Mouse (Mus musculus) ES-E14 (cell line): ENCODE results near the gene Lhpp.

Experiments
- CHD2 ChIP-seq: IDR thresholded peaks from 2 replicates; pipeline ENCODE4 v1.6.1; 2014; ENCODE audit warnings: mild to moderate bottlenecking, low read depth, low read length, inconsistent platforms
- HCFC1 ChIP-seq: IDR thresholded peaks from 2 replicates; pipeline ENCODE4 v1.6.1; 2012; ENCODE audit warnings: low read length, inconsistent platforms, borderline replicate concordance; ENCODE audit not compliant: insufficient read depth
- MAFK ChIP-seq: IDR thresholded peaks from 2 replicates; pipeline ENCODE4 v1.6.1; 2014; ENCODE audit warnings: mild to moderate bottlenecking, low read depth, low read length, inconsistent platforms; ENCODE audit not compliant: insufficient read depth
- ZC3H11A ChIP-seq: IDR thresholded peaks from 2 replicates; pipeline ENCODE4 v1.6.1; 2012; ENCODE audit warnings: low read depth, mild to moderate bottlenecking, inconsistent platforms, low read length, borderline replicate concordance
- ZNF384 ChIP-seq: IDR thresholded peaks from 2 replicates; pipeline ENCODE4 v1.6.1; 2012; ENCODE audit warnings: low read depth, low read length, inconsistent platforms

DNA sequence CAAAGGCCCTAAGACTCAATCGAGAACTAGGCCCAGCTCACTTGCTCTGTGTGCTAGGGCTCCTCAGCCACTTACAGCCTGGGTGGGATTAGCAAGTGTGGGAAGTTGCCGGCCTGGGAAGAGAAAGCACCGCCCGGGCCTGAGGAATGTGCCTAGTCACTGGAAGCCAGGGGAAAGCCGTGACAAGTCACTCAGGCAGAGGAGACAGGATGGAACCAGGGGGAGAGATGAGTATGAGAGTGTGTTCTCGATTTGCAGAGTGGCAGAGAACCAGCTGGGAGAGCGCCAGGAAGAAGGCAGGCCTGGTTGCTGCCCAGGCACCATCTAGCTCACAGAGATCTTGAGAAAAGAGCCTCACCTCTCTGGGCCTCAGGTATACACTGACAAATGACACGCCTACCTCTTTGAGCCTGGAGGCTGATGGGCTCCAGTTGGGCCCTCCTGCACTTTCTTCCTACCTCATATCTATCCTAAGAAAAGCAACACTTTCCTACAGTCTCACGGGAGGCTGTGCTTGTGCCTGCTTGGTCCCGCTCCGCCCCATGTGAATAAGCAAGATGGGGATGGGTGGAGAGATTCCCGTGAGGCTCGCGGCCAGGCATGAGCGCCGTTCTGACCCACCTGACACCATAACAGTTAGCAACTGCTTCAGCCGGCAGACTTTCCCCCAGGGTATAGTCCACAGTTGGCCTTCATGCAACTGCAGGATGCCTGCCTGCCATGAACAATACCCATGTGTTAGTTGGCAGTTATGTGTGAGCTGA lies 125.8 kb downstream of the Lhpp start:
- TF ChIP-seq ZNF384 = no peak
- TF ChIP-seq HCFC1 = no peak
- TF ChIP-seq ZC3H11A = no peak
- peak; percentile 93 for TF ChIP-seq MAFK
- no peak for TF ChIP-seq CHD2
